In genomic region chr16:75767250-75768002, GRCm38 (mm10) we compare ENCODE assay signal across 7 mouse cellular contexts. TPM values are rescaled to one million over a fixed set of nuclear protein-coding genes. Genes with fewer than 3 reads are reported as not detected.
DNase-seq lines count a peak whose midpoint lies in the region; ATAC-seq and TF ChIP-seq lines count a peak whose summit lies in the region.

No protein-coding gene starts in this region.

- peak overlapping the region; percentile 75 for H3K9ac ChIP-seq in heart, embryonic 14.5 days (ENCODE audit: low read length)
- 0 out of 2 replicates have a peak overlapping the region, but pooled peaks have one; percentile 48 for H3K9ac ChIP-seq in midbrain, postnatal 0 days (replicated peaks; ENCODE audit: low read length, poor library complexity, severe bottlenecking)

- no peak for TF ChIP-seq CTCF in spleen, adult 2 months (IDR thresholded peaks at IDR 0.05; ENCODE audit: extremely low read depth, insufficient read depth, insufficient read length, insufficient replicate concordance)
- TF ChIP-seq CTCF in midbrain, postnatal 0 days (IDR thresholded peaks at IDR 0.05), result no peak

- 13% methylated on average over 21 of the region's 21 CpGs for WGBS in spleen, adult 2 months
- WGBS in heart, embryonic 14.5 days, result 20% methylated on average over 21 of the region's 21 CpGs
- 18% methylated on average over 21 of the region's 21 CpGs for WGBS in midbrain, postnatal 0 days

- peak overlapping the region; percentile 41; the same call in 1 of the 2 replicates for H3K27ac ChIP-seq in spleen, adult 2 months (ENCODE audit: insufficient read depth, low read length)
- H3K27ac ChIP-seq in heart, embryonic 14.5 days (replicated peaks in 1 of 2; ENCODE audit: control insufficient read depth in 1 of 2, insufficient read depth in 1 of 2, low read depth in 2 of 2, low read length in 2 of 2), result peak overlapping the region; percentile 54 to 65; a peak in 3 of 4 replicates
- H3K27ac ChIP-seq in midbrain, postnatal 0 days (ENCODE audit: low read depth, low read length), result 0 out of 2 replicates have a peak overlapping the region, but pooled peaks have one; percentile 81

- no peaks in the 10 kb centered on the region for H3K27me3 ChIP-seq in spleen, adult 2 months (ENCODE audit: control insufficient read depth, insufficient read depth, low read length)
- no peaks in the 10 kb centered on the region for H3K27me3 ChIP-seq in heart, embryonic 14.5 days (ENCODE audit: control insufficient read depth, insufficient read depth, low read length)
- H3K27me3 ChIP-seq in midbrain, postnatal 0 days (ENCODE audit: insufficient read depth, low read length), result no peaks in the 10 kb centered on the region

- no peaks in the 10 kb centered on the region for H3K4me1 ChIP-seq in spleen, adult 2 months (ENCODE audit: control insufficient read depth, insufficient read depth, insufficient read length)
- peaks cover 3 to 9% of the 10 kb centered on the region in 2 experiments for H3K4me1 ChIP-seq in heart, embryonic 14.5 days (ENCODE audit: control insufficient read depth in 2 of 2, insufficient read depth in 2 of 2, low read length in 2 of 2)
- no peaks in the 10 kb centered on the region for H3K4me1 ChIP-seq in midbrain, postnatal 0 days (ENCODE audit: insufficient read depth, low read length)

- no peaks in the 10 kb centered on the region for H3K9me3 ChIP-seq in heart, embryonic 14.5 days (ENCODE audit: control insufficient read depth, low read length)
- H3K9me3 ChIP-seq in midbrain, postnatal 0 days (ENCODE audit: low read length), result no peaks in the 10 kb centered on the region

- H3K4me3 ChIP-seq in spleen, adult 2 months (ENCODE audit: extremely low read depth, insufficient read depth, insufficient read length), result peak overlapping the region; percentile 55
- H3K4me3 ChIP-seq in heart, embryonic 14.5 days (ENCODE audit: control insufficient read depth in 1 of 2, insufficient read depth in 1 of 2, low read depth in 1 of 2, low read length in 2 of 2), result peak overlapping the region; percentile 69 to 85
- peak overlapping the region; percentile 75 for H3K4me3 ChIP-seq in midbrain, postnatal 0 days (ENCODE audit: low read depth, low read length)

- peak in 1 of 2 experiments; percentile 2 for DNase-seq in spleen, adult 2 months (ENCODE audit: low read depth in 1 of 2, low spot score in 2 of 2)
- no peak for DNase-seq in spleen, postnatal 14 days (ENCODE audit: low spot score in 2 of 2)
- peak; percentile 27 for DNase-seq in cerebellum, adult 9-11 months
- peak; percentile 4 to 17 for DNase-seq in kidney, postnatal 4 days
- DNase-seq in midbrain, postnatal 0 days (ENCODE audit: low spot score), result no peak
- no peak for DNase-seq in frontal cortex, postnatal 14 days (ENCODE audit: low spot score in 2 of 2)

- H3K36me3 ChIP-seq in spleen, adult 2 months (ENCODE audit: control insufficient read depth, insufficient read depth, low read length), result 0 out of 2 replicates have a peak, but pooled peaks cover 4% of the 10 kb centered on the region
- H3K36me3 ChIP-seq in heart, embryonic 14.5 days (ENCODE audit: control insufficient read depth, insufficient read depth, low read length), result peaks cover 20% of the 10 kb centered on the region
- H3K36me3 ChIP-seq in midbrain, postnatal 0 days (ENCODE audit: insufficient read depth, low read length), result peaks cover 8% of the 10 kb centered on the region

- peak overlapping the region; percentile 79 for H3K4me2 ChIP-seq in heart, embryonic 14.5 days (ENCODE audit: low read length)
- peak overlapping the region; percentile 64 for H3K4me2 ChIP-seq in midbrain, postnatal 0 days (ENCODE audit: low read depth, low read length, poor library complexity, severe bottlenecking)

- 0 out of 2 replicates have a peak, but pooled peaks have one; percentile 37 for ATAC-seq in heart, embryonic 14.5 days (ENCODE audit: insufficient number of reproducible peaks, insufficient read depth, low FRiP score, low read depth)
- peak; percentile 64 for ATAC-seq in midbrain, postnatal 0 days (ENCODE audit: low FRiP score)

- TF ChIP-seq POLR2A in spleen, adult 2 months (IDR thresholded peaks at IDR 0.05; ENCODE audit: low read depth, low read length), result no peak

RNA-seq across cellular contexts. Expression of gene Hspa13, which starts 0.5 kb away (rescaled TPM):
- 1.6 and 1.7 TPM in 2 replicates for polyA plus RNA-seq in spleen, adult 2 months (2012; rRNA removed)
- 22.6 and 23.2 TPM in 2 replicates for polyA plus RNA-seq in heart, embryonic 14.5 days (2014; fragmentation: Nextera tagmentation; extraction: Ambion mirVana)
- 41.9 and 59.3 TPM in 2 replicates for total RNA-seq in midbrain, postnatal 0 days (2014; rRNA removed)
- 44.6 and 49.4 TPM in 2 replicates for polyA plus RNA-seq in midbrain, postnatal 0 days (2015; fragmentation: Nextera tagmentation; extraction: Ambion mirVana)

Comparison
In these comparisons a context has a peak if more than half of its experiments do, and no peak if none do; other contexts are left out.
1. DNase-seq: peak in cerebellum, adult 9-11 months (single experiment) and kidney, postnatal 4 days (2 of 2); none in spleen, postnatal 14 days (0 of 2), midbrain, postnatal 0 days (single experiment) and frontal cortex, postnatal 14 days (0 of 2).
2. Peak in every context shown above with its lines, with median percentiles within 50 percentile points of each other: H3K27ac ChIP-seq and H3K4me3 ChIP-seq.